Mouse (Mus musculus): ENCODE data around the gene Cdh23. TPM values are rescaled to one million over a fixed set of nuclear protein-coding genes. Genes with fewer than 3 reads are reported as not detected.

The Cdh23 gene
- total RNA-seq, 2 experiments from 2014 or later = 2.1 to 3.6 TPM

DNA sequence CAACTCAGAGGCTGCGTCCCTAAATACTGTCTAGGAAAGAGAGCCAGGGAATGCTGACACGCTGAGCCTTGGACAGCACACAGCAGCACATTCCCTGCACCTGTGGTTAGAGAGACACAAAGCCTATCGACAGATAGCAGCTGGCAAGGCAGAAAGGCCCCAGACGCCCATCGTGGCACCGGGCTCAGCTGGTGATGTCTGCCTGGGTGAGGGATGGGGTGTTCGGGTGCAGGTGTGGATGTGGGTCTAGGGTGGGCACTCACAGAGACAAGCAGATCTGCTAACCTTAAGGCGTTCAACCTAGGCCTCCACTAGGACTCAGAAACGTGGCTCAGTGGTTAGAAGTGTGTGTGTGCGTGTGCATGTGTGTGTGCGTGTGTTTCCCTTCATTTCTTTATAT, 180.0 kb downstream of the Cdh23 start:
- DNase-seq (ENCODE audit: extremely low spot score in 1 of 2, low spot score in 1 of 2) = no peak

- DNase-seq (ENCODE audit: extremely low spot score in 1 of 2, low spot score in 1 of 2) = no peak
Measured at GRCm38 (mm10) chr10:60498538-60498937, 197.8 kb downstream of the Cdh23 start.

- DNase-seq (ENCODE audit: extremely low spot score in 1 of 2, low spot score in 1 of 2) = no peak
Measured at GRCm38 (mm10) chr10:60495070-60495469, 201.2 kb downstream of the Cdh23 start.

GRCm38 (mm10) chr10:60491538-60491937, 204.8 kb downstream of the Cdh23 start:
- DNase-seq (ENCODE audit: extremely low spot score in 1 of 2, low spot score in 1 of 2) = no peak

DNA sequence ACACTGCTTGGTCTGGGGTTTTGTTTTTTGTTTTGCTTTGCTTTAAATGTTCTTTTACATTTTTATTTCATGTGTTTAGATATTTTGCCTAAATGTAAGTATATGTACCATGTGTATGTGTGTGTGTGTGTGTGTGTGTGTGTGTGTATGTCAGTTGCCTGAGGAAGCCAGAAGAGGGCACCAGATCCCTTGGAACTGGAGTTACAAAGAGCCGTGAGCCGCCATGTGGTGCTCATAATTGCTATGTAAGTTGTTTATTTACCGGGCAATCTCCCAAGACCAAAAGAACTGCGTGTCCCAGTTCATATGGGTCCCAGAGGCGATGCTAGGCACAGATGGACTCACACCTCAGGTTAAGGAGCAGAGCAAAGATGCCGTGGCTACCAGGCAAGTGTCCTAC, 214.9 kb downstream of the Cdh23 start:
- DNase-seq (ENCODE audit: extremely low spot score in 1 of 2, low spot score in 1 of 2) = no peak

- DNase-seq (ENCODE audit: extremely low spot score in 1 of 2, low spot score in 1 of 2) = no peak
Measured at GRCm38 (mm10) chr10:60474549-60474948, 221.7 kb downstream of the Cdh23 start.

GRCm38 (mm10) chr10:60473782-60474322, 222.4 kb downstream of the Cdh23 start:
- no peak for DNase-seq (ENCODE audit: extremely low spot score in 1 of 2, low spot score in 1 of 2)

- DNase-seq (ENCODE audit: extremely low spot score in 1 of 2, low spot score in 1 of 2) = no peak
Measured at GRCm38 (mm10) chr10:60467752-60468151, 228.5 kb downstream of the Cdh23 start.

DNA sequence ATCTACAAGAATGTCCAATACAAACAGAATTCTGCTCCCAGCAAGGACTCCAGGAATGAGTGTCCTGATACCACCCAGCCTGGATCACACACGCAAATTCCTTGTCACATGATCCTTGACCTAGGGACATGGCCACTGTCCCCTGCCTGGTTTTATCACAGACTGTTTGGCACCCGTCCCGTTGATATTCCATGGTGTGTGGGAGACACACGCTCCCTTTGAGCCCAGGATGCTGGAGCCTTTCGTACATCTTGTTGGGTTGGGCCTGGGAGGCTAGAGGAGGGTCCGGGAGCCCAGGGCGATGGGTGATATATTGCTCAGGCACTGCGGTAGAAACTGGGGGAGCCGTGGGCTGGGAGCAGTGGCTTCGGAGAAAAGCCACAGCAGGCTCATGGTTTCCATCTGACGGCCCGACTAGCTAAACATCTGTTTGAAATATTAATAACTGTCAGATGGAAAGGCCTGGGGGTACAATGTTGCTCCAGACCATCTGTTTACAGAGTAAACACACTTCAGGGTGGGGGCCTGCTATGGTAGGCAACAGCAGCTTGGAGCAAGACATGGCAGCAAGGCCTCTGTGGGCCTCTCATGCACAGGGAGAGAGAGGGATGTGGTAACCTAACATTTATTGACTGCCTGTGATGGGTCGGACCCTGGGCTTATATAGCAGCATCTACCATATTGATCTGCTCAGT, 232.2 kb downstream of the Cdh23 start:
- no peak for DNase-seq (ENCODE audit: extremely low spot score in 1 of 2, low spot score in 1 of 2)

- DNase-seq (ENCODE audit: extremely low spot score in 1 of 2, low spot score in 1 of 2) = no peak
Measured at GRCm38 (mm10) chr10:60456662-60457397, 239.5 kb downstream of the Cdh23 start.

DNA sequence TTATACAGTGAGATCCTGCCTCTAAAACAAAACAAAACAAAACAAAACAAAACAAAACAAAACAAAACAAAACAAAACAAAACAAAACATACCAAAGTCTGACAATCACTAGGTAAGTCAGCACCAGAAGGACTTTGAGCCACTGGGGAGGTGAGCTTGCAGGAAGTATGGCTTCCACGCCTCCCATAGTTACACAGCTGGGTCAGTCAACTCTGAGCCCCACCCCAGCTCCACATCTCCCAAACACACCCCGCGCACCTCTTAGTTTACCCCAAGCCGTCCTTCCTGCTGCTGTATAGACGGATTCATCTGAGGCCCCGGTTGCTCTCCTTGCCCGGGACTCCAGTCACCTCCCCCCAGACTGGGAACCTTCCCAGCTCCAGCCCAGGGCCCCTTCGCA, 241.1 kb downstream of the Cdh23 start:
- DNase-seq (ENCODE audit: extremely low spot score in 1 of 2, low spot score in 1 of 2) = no peak

GRCm38 (mm10) chr10:60447186-60447585, 249.1 kb downstream of the Cdh23 start:
- DNase-seq (ENCODE audit: extremely low spot score in 1 of 2, low spot score in 1 of 2) = peak in 1 of 2 experiments; percentile 5

DNA sequence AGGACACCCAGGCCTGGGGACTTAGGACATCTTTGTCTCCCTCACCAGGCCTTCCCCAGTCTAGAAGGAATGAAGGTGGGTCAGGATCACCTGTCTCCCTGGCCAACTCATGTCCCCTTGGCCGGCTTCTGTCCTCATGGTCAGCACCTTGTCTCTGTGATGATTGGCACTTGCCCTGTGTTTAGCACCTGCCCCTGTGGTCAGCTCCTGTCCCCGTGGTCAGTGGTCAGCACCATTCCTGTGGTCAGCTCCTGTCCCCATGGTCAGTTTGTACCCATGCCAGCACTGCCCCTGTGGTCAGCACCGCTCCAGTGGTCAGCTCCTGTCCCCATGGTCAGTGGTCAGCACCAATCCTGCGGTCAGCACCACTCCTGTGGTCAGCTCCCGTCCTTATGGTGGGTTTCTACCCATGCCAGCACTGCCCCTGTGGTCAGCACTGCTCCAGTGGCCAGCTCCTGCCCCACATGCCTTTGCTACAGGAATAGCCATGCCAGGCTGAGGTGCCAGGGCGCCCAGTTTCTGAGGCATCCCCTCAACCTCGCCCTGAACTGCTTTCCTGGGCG, 251.2 kb downstream of the Cdh23 start:
- peak in 1 of 2 experiments; percentile 9 for DNase-seq (ENCODE audit: extremely low spot score in 1 of 2, low spot score in 1 of 2)

DNA sequence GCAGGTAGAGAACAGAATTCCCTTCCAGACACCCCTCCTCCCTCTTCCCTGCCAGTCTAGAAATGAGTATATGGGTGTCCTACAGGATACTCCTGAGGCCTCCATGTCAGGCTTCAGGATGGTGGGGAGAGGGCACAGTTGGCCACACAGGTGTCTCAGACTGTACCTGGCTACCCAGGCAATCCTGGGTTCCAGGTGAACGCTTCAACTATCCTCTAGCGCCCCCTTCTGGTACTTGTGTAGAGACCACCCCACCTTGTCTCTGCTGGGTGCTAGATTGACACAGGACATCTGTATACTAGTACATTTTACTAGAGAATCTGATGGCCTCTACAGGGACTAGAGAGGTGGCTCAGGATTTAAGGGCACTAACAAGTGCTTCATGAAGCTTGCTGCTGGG, 253.2 kb downstream of the Cdh23 start:
- no peak for DNase-seq (ENCODE audit: extremely low spot score in 1 of 2, low spot score in 1 of 2)

DNA sequence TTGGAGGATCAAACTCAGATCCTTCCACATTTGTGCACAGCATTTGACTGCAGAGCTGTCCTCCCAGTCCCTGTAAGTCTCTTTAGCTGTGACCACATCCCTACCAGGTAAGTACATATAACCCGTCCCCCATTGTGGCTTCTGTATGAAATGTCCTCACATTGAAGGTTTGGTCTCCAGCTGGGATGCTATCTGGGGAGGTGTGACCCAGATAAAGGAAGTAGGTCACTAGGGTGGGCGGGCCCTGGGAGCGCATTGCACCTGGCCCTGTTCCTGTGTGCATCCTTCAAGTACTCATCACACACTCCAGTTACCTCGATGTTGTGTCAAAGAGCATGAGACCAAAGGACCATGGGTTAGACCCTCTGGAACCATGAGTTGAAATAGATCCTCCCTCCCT, 254.0 kb downstream of the Cdh23 start:
- DNase-seq (ENCODE audit: extremely low spot score in 1 of 2, low spot score in 1 of 2) = no peak

GRCm38 (mm10) chr10:60432679-60433078, 263.6 kb downstream of the Cdh23 start:
- no peak for DNase-seq (ENCODE audit: extremely low spot score in 1 of 2, low spot score in 1 of 2)

DNA sequence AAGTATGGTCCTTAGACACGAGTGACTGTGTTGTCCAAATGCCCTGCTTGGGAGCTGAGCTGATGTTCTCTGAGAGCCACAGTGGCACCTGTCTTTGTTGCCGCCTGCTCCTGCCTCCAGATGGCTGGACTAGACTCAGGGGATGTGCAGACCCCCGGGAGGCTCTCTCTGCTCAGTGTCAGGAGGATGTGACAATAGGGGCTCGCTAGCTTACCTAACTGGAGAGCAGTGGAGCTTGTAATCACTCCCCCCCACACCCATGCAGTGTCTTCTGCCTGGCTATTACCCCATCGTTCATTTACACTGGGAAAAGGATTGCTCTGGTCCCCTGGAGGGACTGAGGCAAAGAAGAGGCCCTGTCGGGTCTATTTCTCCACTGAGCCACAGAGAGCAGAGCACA, 265.7 kb downstream of the Cdh23 start:
- no peak for DNase-seq (ENCODE audit: extremely low spot score in 1 of 2, low spot score in 1 of 2)

DNA sequence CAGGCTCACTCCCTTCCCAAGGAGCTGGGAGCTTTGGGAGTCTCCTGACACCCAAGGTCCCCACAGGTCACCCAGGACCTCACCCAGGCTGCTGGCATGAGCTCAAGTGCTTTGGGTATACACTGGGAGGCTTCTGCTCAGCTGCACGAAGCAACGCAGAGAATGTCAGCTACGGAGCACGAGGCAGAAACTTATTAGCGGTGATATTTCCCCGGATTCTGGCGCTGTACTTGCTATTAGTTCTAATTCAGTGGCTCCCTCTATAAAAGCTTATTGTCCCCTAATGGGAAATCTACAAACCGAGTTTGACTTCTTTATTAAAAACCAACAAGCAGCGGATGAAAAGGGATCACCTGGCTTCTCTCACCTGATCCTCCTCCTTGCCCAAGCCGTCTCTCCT, 266.3 kb downstream of the Cdh23 start:
- no peak for DNase-seq (ENCODE audit: extremely low spot score in 1 of 2, low spot score in 1 of 2)

DNA sequence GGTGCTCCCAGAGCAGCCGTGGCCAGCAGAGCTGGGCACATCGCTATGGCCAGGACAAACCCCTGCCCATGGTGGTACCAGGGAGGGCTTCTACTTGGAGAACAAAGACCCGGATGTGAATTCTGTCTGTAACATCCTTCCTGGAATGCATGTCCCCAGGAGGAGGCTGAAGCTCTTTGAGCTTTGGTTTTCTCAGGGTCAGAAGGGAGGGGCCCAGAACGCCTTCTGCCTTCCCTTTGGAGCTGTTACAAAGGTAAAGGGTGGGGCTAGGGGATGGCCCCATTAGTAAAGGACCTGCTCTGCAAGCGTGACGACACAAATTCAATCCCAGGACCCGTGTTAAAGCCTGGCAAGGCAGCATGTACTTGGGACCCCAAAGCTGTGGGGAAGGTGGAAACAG, 273.5 kb downstream of the Cdh23 start:
- no peak for DNase-seq (ENCODE audit: extremely low spot score in 1 of 2, low spot score in 1 of 2)

DNA sequence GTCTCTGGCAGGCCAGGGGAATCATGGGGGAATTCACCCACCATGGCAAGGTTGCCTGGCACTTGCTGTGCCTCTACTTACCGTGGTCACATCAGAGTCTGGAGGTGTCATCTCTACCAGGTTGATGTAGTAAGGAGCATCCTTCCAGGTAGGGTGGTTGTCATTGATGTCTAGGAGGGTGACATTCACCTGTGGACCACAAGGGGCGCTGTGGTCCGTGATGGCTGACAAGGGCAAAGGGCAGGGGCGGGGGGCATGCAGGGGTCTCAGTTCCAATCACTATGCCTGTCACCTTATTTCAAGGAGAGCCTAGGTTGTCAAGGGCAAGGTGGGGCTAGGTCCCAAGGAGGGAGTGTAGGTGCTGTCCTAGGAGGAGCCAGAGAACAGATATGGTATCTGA, 276.7 kb downstream of the Cdh23 start:
- no peak for DNase-seq (ENCODE audit: extremely low spot score in 1 of 2, low spot score in 1 of 2)

- peak; percentile 75 to 88 for DNase-seq (ENCODE audit: extremely low spot score in 1 of 2, low spot score in 1 of 2)
Measured at GRCm38 (mm10) chr10:60418137-60418536, 278.2 kb downstream of the Cdh23 start.
